Mouse (Mus musculus) neural tube, embryonic 13.5 days (tissue): Measurements from ENCODE around the gene AU041133. TPM values are rescaled to one million over a fixed set of nuclear protein-coding genes. Genes with fewer than 3 reads are reported as not detected.
"Not testable (repeated sequence)": the region's sequence is repeated elsewhere in the genome, so short reads cannot be mapped to it uniquely, and the experiment has no call there.

ENCODE experiments used
- ATAC-seq: fragments of 200-750 bp; cut with Nextera tagmentation; 2 replicates; pipeline ENCODE4 v1.8.0; 2017; ENCODE audit warnings: low read depth, mild to moderate bottlenecking, moderate TSS enrichment, moderate library complexity
- H3K27ac ChIP-seq: fragments of 300-500 bp; sonication (generic); replicated peaks from 2 replicates; pipeline ENCODE4 v1.5.1; 2015; ENCODE audit warnings: moderate library complexity, mild to moderate bottlenecking, inconsistent platforms
- H3K27me3 ChIP-seq: fragments of 300-500 bp; sonication (generic); 2 replicates; pipeline ENCODE4 v1.6.1; 2015; ENCODE audit warnings: mild to moderate bottlenecking, inconsistent platforms
- H3K36me3 ChIP-seq: fragments of 300-500 bp; sonication (generic); 2 replicates; pipeline ENCODE4 v1.6.1; 2015; ENCODE audit warnings: mild to moderate bottlenecking, inconsistent platforms
- H3K4me1 ChIP-seq: fragments of 300-500 bp; sonication (generic); replicated peaks from 2 replicates; pipeline ENCODE4 v1.6.1; 2015; ENCODE audit warnings: inconsistent platforms
- H3K4me2 ChIP-seq: fragments of 300-500 bp; sonication (generic); 2 replicates; pipeline ENCODE4 v1.6.1; 2015; ENCODE audit warnings: inconsistent platforms, mild to moderate bottlenecking, moderate library complexity
- H3K4me3 ChIP-seq: fragments of 300-500 bp; sonication (generic); 2 replicates; pipeline ENCODE4 v1.5.1; 2015; ENCODE audit warnings: mild to moderate bottlenecking, inconsistent platforms
- H3K9ac ChIP-seq: fragments of 300-500 bp; sonication (generic); 2 replicates; pipeline ENCODE4 v1.6.1; 2015; ENCODE audit warnings: moderate library complexity, mild to moderate bottlenecking, inconsistent platforms
- H3K9me3 ChIP-seq: fragments of 300-500 bp; sonication (generic); 2 replicates; pipeline ENCODE4 v1.6.1; 2016; ENCODE audit warnings: inconsistent platforms
- WGBS: fragments of 180-500 bp; shearing (Covaris S2); methylation state at CpG from one replicate; pipeline ENCODE4 v1.1.7; 2015; 5-methylcytosine and 5-hydroxymethylcytosine counted together
- polyA plus RNA-seq: library from polyadenylated mRNA; unstranded; fragments of >200 nt; fragmentation: Nextera tagmentation; extraction: Ambion mirVana; gene quantifications from 2 replicates; pipeline ENCODE4 v1.2.1, GENCODE M21; 2015

The AU041133 gene
- 7.4 and 9.0 TPM in 2 replicates for polyA plus RNA-seq

DNA sequence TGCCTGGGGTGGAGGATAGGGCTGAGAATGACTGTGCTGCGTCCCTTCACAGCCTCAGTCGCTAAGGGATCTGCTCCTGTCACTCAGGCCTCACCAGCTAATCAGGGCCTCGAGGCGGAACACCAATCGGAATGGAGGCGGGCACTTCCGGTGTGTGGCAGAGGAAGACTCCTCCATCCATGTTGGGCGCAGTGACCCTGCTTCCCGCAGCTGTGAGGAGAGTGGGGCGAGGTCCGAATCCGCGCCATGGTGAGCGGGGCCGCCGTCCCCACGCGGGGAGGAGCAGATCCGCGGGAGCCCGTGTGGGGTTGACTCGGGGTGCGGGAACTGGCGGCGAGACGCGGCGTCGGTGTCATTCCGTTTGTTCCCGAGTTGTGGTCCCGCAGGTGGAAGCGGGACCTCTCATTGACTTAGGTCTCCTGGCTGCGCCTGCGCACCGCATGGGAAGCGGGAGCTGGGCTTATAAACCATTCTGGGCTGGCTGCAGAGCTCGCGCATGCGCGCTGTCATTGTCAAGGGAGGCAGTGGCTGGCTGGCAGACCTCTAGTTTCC is at the start of gene AU041133:
TSS of gene AU041133 (plus strand) at position 164 of the 552 bp plus-strand sequence.
- ATAC-seq: peak; percentile 100
- WGBS: 2% methylated on average over 41 of the region's 41 CpGs
- peak within 1 kb of the TSS; percentile 77 for H3K9ac ChIP-seq
- peaks cover 12% of the 10 kb centered on the region; the same call in 1 of the 2 replicates for H3K4me1 ChIP-seq
- peak within 1 kb of the TSS; percentile 59 for H3K4me2 ChIP-seq
- peak within 1 kb of the TSS; percentile 68 for H3K4me3 ChIP-seq
- H3K9me3 ChIP-seq: peaks cover 55% of the 10 kb centered on the region
- peaks cover 24% of the 10 kb centered on the region for H3K36me3 ChIP-seq
- H3K27ac ChIP-seq: peak within 1 kb of the TSS; percentile 90
- H3K27me3 ChIP-seq: no peaks in the 10 kb centered on the region

DNA sequence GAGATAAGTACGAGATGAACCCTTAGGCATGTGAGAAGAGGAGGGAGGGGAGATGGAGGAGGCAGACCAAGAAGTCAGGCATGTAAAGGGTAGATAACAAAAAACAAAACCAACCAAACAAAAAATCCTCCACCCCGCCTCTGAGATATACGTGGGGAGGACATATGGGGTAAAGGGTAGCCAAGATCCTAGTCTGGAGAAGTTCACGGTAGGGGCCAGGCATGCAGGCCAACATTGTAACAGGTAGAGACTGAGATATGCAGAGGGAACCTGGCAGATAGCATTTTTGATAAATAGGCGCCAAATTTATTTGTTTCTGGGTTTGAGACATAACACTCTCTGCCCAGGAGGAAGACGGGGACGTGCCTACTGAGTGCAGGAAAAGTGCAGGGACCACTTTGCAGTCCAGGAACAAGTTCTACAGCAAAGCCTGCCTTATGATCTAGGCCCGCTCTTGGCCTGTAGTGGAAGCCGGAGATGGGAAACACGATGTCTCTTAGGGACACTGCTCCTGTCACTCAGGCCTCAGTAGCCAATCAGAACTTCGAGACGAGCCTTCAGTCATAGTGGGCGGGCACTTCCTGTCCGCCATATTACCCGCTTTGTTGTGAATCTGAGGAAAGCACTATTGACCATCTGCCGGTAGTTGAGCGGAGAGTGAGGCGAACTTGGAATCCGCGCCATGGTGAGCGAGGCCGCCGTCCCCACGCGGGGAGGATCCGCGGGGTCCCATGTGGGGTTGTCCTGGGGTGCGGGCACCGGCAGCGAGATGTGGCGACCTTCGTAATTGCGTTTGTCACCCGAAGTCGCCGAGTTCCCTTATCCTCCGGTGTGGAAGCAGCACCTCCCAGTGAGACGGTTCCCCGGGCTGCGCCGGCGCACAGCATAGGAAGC is 44.8 kb upstream of the AU041133 start, which contains the start of gene BC024063:
TSS of gene BC024063 (plus strand) at position 626 of the 894 bp plus-strand sequence.
- H3K9me3 ChIP-seq: peaks cover 15% of the 10 kb centered on the region
- not testable (repeated sequence) for H3K27me3 ChIP-seq, H3K36me3 ChIP-seq, H3K4me1 ChIP-seq
- WGBS: 19% methylated on average over 42 of the region's 42 CpGs
- H3K4me3 ChIP-seq: peak within 1 kb of the TSS; percentile 47
- peak within 1 kb of the TSS; percentile 54 for H3K4me2 ChIP-seq
- peak within 1 kb of the TSS; percentile 72 for H3K9ac ChIP-seq
- H3K27ac ChIP-seq: peak within 1 kb of the TSS; percentile 89
- peak; percentile 99 for ATAC-seq

GRCm38 (mm10) chr10:82083622-82083971 is 44.2 kb upstream of the AU041133 start:
- peak; percentile 55; the same call in 1 of the 2 replicates for ATAC-seq
- Histone ChIP-seq H3K9me3 (peaks cover 16% of the 10 kb centered on the region), H3K4me3 (peak overlapping the region; percentile 47), H3K4me2 (peak overlapping the region; percentile 54), H3K9ac (peak overlapping the region; percentile 72), H3K27ac (peak overlapping the region; percentile 89)
- 23% methylated on average over 14 of the region's 14 CpGs for WGBS
- H3K4me1 ChIP-seq, H3K27me3 ChIP-seq, H3K36me3 ChIP-seq: not testable (repeated sequence)

DNA sequence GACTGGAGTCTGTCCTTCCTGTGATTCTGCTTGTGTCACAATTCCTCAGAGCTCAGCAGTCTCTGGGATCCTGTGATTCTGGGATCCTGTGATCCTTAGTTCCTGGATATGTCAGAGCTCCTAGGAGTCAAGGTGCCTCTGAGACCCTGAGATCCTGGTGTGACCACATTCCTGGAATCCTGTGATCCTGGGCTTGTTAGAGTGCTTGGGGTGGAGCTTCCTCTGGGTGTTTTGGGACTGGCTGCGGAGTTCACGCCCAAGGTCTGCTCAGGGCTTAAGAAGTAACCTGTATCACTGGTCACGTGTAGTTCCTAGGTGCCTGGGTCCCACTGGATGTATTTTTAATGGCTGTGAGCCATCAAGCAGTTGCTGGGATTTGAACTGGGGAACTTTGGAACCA is 10.6 kb upstream of the AU041133 start:
- H3K4me2 ChIP-seq: no peak overlapping the region
- no peak overlapping the region for H3K27ac ChIP-seq
- no peaks in the 10 kb centered on the region for H3K4me1 ChIP-seq
- no peak overlapping the region for H3K4me3 ChIP-seq
- no peaks in the 10 kb centered on the region for H3K27me3 ChIP-seq
- peaks cover 73% of the 10 kb centered on the region for H3K9me3 ChIP-seq
- H3K36me3 ChIP-seq: peaks cover 14% of the 10 kb centered on the region
- 85% methylated on average over 3 of the region's 3 CpGs for WGBS
- no peak for ATAC-seq
- H3K9ac ChIP-seq: no peak overlapping the region

DNA sequence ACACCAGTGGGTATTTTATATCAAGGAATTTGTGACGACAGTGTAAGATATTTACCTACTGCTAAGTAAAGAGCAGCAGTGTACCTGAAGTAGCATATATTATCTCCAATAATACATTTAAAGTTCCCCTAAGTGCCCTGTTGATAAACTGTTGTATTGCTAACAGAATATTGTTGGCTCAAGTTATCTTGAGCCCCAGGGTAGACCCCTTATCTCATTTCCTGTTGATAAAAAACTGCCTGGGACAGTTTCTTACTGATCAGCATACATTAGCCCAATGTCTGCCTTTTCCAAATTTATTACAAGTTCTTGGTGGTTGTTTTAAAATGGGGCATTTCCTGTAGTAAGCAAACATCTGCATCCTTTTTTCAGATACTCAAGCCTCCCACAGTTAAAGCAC is 17.5 kb downstream of the AU041133 start:
- no peaks in the 10 kb centered on the region for H3K4me1 ChIP-seq
- no peak overlapping the region for H3K4me2 ChIP-seq
- H3K27ac ChIP-seq: no peak overlapping the region
- ATAC-seq: no peak
- peaks cover 74% of the 10 kb centered on the region for H3K36me3 ChIP-seq
- H3K27me3 ChIP-seq: no peaks in the 10 kb centered on the region
- 96% methylated on average over 1 of the region's 1 CpGs for WGBS
- no peak overlapping the region for H3K9ac ChIP-seq
- H3K4me3 ChIP-seq: no peak overlapping the region
- peaks cover 62% of the 10 kb centered on the region for H3K9me3 ChIP-seq

DNA sequence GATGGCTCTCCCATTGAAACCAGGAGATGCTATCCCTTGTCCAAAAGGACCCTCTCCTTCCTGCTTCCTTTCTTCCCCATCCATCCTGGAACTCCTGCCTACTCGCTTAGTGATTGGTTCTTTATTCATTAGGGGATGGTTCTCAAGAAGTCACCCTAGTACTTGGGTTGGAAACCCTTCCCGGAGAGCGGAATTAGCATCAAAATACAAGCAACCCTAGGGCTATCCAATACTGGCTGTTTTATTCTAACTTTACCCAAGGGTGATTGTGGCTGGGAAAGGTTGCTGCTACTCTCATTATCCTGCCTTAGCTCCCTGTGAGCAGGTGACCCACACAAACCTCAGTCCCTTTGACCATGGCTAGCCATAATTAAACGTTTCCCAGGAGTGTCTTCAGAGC is 19.8 kb downstream of the AU041133 start:
- H3K9me3 ChIP-seq: peaks cover 75% of the 10 kb centered on the region
- H3K27me3 ChIP-seq: no peaks in the 10 kb centered on the region
- H3K4me1 ChIP-seq: no peaks in the 10 kb centered on the region
- ATAC-seq: no peak
- H3K4me3 ChIP-seq: no peak overlapping the region
- no peak overlapping the region for H3K9ac ChIP-seq
- H3K4me2 ChIP-seq: no peak overlapping the region
- peaks cover 79% of the 10 kb centered on the region for H3K36me3 ChIP-seq
- WGBS: 81% methylated on average over 4 of the region's 4 CpGs
- no peak overlapping the region for H3K27ac ChIP-seq

DNA sequence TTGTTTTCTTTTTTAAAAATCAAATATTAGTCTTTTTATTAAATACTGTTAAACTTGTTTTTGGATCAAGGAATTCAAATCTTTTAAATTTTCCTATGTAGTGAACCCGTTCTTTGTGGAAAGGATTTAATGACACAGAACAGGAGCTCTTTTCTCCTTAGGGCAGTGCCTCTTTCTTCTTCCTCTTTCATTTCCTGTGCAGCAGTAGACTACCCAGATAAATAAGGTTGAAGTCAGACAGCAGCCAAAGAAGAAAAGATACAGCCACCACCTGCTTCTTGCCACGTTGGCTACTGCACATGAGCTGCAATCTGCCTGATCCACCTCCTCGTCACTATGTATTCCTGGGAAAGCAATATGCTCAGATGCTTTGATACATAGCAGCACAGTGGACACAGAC is 40.0 kb downstream of the AU041133 start:
- Histone ChIP-seq H3K36me3 (no peaks in the 10 kb centered on the region), H3K4me3 (no peak overlapping the region), H3K4me2 (no peak overlapping the region), H3K27me3 (no peaks in the 10 kb centered on the region), H3K27ac (no peak overlapping the region), H3K9ac (no peak overlapping the region), H3K4me1 (no peaks in the 10 kb centered on the region), H3K9me3 (peaks cover 7% of the 10 kb centered on the region; the same call in 1 of the 2 replicates)
- 84% methylated on average over 3 of the region's 3 CpGs for WGBS
- no peak for ATAC-seq

DNA sequence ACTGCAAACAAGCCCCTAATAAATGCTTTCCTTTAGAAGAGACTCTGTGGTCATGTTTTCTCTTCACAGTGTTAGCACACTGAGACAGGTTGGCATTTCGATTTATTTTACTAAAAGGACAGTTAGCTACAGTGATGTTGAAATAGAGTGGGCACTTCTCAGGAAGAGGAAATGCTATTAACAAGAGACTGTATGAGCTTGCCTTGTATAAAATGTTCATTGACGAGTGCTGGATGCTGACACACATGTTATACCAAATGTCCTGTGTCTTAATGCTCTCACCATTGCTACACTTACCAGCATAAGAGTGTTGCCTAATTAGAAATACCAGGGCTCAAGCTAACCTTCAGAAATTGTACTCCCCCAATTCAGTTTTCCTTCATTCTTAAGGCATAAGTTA is 42.0 kb downstream of the AU041133 start:
- 0 out of 2 replicates have a peak, but pooled peaks cover 2% of the 10 kb centered on the region for H3K9me3 ChIP-seq
- H3K4me2 ChIP-seq: no peak overlapping the region
- 88% methylated on average over 2 of the region's 2 CpGs for WGBS
- no peak overlapping the region for H3K27ac ChIP-seq
- H3K4me3 ChIP-seq: no peak overlapping the region
- H3K27me3 ChIP-seq: no peaks in the 10 kb centered on the region
- H3K36me3 ChIP-seq: no peaks in the 10 kb centered on the region
- H3K4me1 ChIP-seq: no peaks in the 10 kb centered on the region
- ATAC-seq: no peak
- no peak overlapping the region for H3K9ac ChIP-seq

DNA sequence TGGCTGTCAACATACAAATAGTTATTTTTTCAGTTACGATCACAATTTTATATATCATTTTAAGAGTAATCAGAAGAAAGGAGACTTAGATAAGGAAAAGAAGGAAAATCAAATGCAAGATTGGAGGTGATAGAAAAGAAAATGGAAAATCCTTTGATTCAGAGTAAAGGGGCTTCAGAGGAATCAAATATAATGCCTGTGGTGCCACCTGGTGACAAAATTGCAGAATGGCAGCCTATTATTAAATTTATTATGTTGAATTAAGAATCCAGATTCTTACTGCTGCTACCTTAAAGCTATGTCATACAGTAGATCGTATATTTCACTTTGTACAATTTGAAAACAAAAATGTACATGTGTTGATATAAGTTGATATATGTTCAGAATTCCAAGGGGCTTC is 43.0 kb downstream of the AU041133 start:
- H3K9ac ChIP-seq: no peak overlapping the region
- no peaks in the 10 kb centered on the region for H3K27me3 ChIP-seq
- 53% methylated on average over 2 of the region's 2 CpGs for WGBS
- no peak overlapping the region for H3K4me3 ChIP-seq
- H3K4me1 ChIP-seq: no peaks in the 10 kb centered on the region
- H3K9me3 ChIP-seq: 0 out of 2 replicates have a peak, but pooled peaks cover 2% of the 10 kb centered on the region
- H3K27ac ChIP-seq: no peak overlapping the region
- no peak for ATAC-seq
- H3K36me3 ChIP-seq: no peaks in the 10 kb centered on the region
- no peak overlapping the region for H3K4me2 ChIP-seq

- Histone ChIP-seq H3K27ac (peak overlapping the region; percentile 97), H3K36me3 (no peaks in the 10 kb centered on the region), H3K27me3 (no peaks in the 10 kb centered on the region), H3K9me3 (0 out of 2 replicates have a peak, but pooled peaks cover 6% of the 10 kb centered on the region), H3K4me3 (peak overlapping the region; percentile 65), H3K9ac (peak overlapping the region; percentile 82), H3K4me2 (peak overlapping the region; percentile 63), H3K4me1 (peaks cover 10% of the 10 kb centered on the region)
- 5% methylated on average over 47 of the region's 47 CpGs for WGBS
- ATAC-seq: peak; percentile 100
Measured at GRCm38 (mm10) chr10:82178257-82179064, 50.6 kb downstream of the AU041133 start.
